Comparison of ENCODE assay signal across 8 mouse cellular contexts in genomic region chr1:56972950-56973592, GRCm38 (mm10). TPM values are rescaled to one million over a fixed set of nuclear protein-coding genes. Genes with fewer than 3 reads are reported as not detected.
DNase-seq lines count a peak whose midpoint lies in the region; ATAC-seq and TF ChIP-seq lines count a peak whose summit lies in the region.

No protein-coding gene starts in this region.

- in situ Hi-C loops in ES-E14 (cut with MboI; ENCODE audit: low sequenced_read_pairs in 2 of 2, unreplicated experiment in 2 of 2) = no loop called here

- WGBS in cerebellum, adult 2 months = under 1% methylated on average over 47 of the region's 47 CpGs
- under 1% methylated on average over 46 of the region's 47 CpGs for WGBS in hindbrain, embryonic 11.5 days
- under 1% methylated on average over 45 of the region's 47 CpGs for WGBS in lung, postnatal 0 days

- no peaks in the 10 kb centered on the region for H3K9me3 ChIP-seq in ES-E14 (ENCODE audit: control insufficient read depth, insufficient read depth, low read depth, low read length)
- H3K9me3 ChIP-seq in hindbrain, embryonic 11.5 days (ENCODE audit: control insufficient read depth, low read length) = no peaks in the 10 kb centered on the region
- no peaks in the 10 kb centered on the region for H3K9me3 ChIP-seq in lung, postnatal 0 days (ENCODE audit: low read length)

- peak overlapping the region; percentile 65 to 81 for H3K4me3 ChIP-seq in ES-E14 (ENCODE audit: insufficient read depth in 1 of 2, low read depth in 1 of 2, low read length in 2 of 2, poor library complexity in 1 of 2, severe bottlenecking in 1 of 2)
- peak overlapping the region; percentile 84 for H3K4me3 ChIP-seq in cerebellum, adult 2 months (replicated peaks; ENCODE audit: insufficient read depth, low read depth, low read length)
- peak overlapping the region; percentile 77 for H3K4me3 ChIP-seq in hindbrain, embryonic 11.5 days (ENCODE audit: low read depth, low read length)
- peak overlapping the region; percentile 71 for H3K4me3 ChIP-seq in lung, postnatal 0 days (ENCODE audit: low read depth, low read length)

- no peak for TF ChIP-seq EP300 in lung, postnatal 0 days (IDR thresholded peaks at IDR 0.05)

- H3K27me3 ChIP-seq in cerebellum, adult 2 months (ENCODE audit: control insufficient read depth, insufficient read depth, low read length) = peaks cover 7% of the 10 kb centered on the region; the same call in 1 of the 2 replicates
- peaks cover 44% of the 10 kb centered on the region for H3K27me3 ChIP-seq in hindbrain, embryonic 11.5 days (ENCODE audit: control insufficient read depth, insufficient read depth, low read length)
- peaks cover 62% of the 10 kb centered on the region for H3K27me3 ChIP-seq in lung, postnatal 0 days (replicated peaks; ENCODE audit: insufficient read depth, low read length)

- DNase-seq in ES-E14 (ENCODE audit: low read depth, low spot score) = peak; percentile 86
- DNase-seq in cerebellum, adult 2 months = peak; percentile 92 to 97
- DNase-seq in frontal cortex, adult 2 months (ENCODE audit: extremely low spot score in 1 of 2, low spot score in 1 of 2) = peak; percentile 75 to 94
- DNase-seq in hindbrain, embryonic 11.5 days (ENCODE audit: low spot score) = peak; percentile 96
- peak; percentile 97 for DNase-seq in layer of hippocampus, postnatal 10 days (ENCODE audit: low spot score in 2 of 2)
- peak; percentile 94 for DNase-seq in lung, postnatal 0 days (ENCODE audit: low spot score)
- peak; percentile 92 for DNase-seq in ovary, postnatal 14 days (ENCODE audit: low spot score)
- peak; percentile 75 to 76 for DNase-seq in thymus, postnatal 10 days (ENCODE audit: low spot score in 2 of 2)

- peak overlapping the region; percentile 63 for H3K9ac ChIP-seq in ES-E14 (ENCODE audit: insufficient read depth, low read depth, low read length, poor library complexity, severe bottlenecking)
- peak overlapping the region; percentile 73 for H3K9ac ChIP-seq in hindbrain, embryonic 11.5 days (ENCODE audit: low read depth, low read length)
- peak overlapping the region; percentile 63 for H3K9ac ChIP-seq in lung, postnatal 0 days (replicated peaks; ENCODE audit: low read depth)

- no peaks in the 10 kb centered on the region for H3K36me3 ChIP-seq in ES-E14 (ENCODE audit: control insufficient read depth, insufficient read depth, low read length, poor library complexity, severe bottlenecking)
- no peaks in the 10 kb centered on the region for H3K36me3 ChIP-seq in hindbrain, embryonic 11.5 days (ENCODE audit: control insufficient read depth, insufficient read depth, low read length)
- H3K36me3 ChIP-seq in lung, postnatal 0 days (ENCODE audit: insufficient read depth, low read length) = no peaks in the 10 kb centered on the region

- H3K27ac ChIP-seq in ES-E14 (ENCODE audit: insufficient read depth, low read depth, low read length, poor library complexity, severe bottlenecking) = no peak overlapping the region
- H3K27ac ChIP-seq in cerebellum, adult 2 months (ENCODE audit: insufficient read depth, low read length) = no peak overlapping the region
- H3K27ac ChIP-seq in hindbrain, embryonic 11.5 days (ENCODE audit: low read depth, low read length) = peak overlapping the region; percentile 73
- peak overlapping the region; percentile 69 for H3K27ac ChIP-seq in lung, postnatal 0 days (ENCODE audit: low read length)

- no peak for TF ChIP-seq CTCF in cerebellum, adult 2 months (IDR thresholded peaks at IDR 0.05; ENCODE audit: borderline replicate concordance, insufficient read depth, low read depth, low read length)
- peak; percentile 25; the same call in 1 of the 2 replicates for TF ChIP-seq CTCF in lung, postnatal 0 days (IDR thresholded peaks at IDR 0.05)

- H3K4me1 ChIP-seq in ES-E14 (ENCODE audit: control insufficient read depth in 2 of 2, insufficient read depth in 2 of 2, low read length in 2 of 2, poor library complexity in 1 of 2) = no peaks in the 10 kb centered on the region; a peak in 1 of 4 replicates
- H3K4me1 ChIP-seq in cerebellum, adult 2 months (ENCODE audit: control insufficient read depth, insufficient read depth, low read length) = peaks cover 7% of the 10 kb centered on the region; the same call in 1 of the 2 replicates
- H3K4me1 ChIP-seq in hindbrain, embryonic 11.5 days (replicated peaks; ENCODE audit: control insufficient read depth, insufficient read depth, low read length) = peaks cover 10% of the 10 kb centered on the region; the same call in 1 of the 2 replicates
- peaks cover 10% of the 10 kb centered on the region for H3K4me1 ChIP-seq in lung, postnatal 0 days (ENCODE audit: insufficient read depth, low read depth, low read length)

- peak overlapping the region; percentile 94 for H3K4me2 ChIP-seq in hindbrain, embryonic 11.5 days (replicated peaks; ENCODE audit: low read depth, low read length)
- H3K4me2 ChIP-seq in lung, postnatal 0 days (replicated peaks; ENCODE audit: low read depth, low read length) = peak overlapping the region; percentile 99

- no peak for TF ChIP-seq POLR2A in cerebellum, adult 2 months (IDR thresholded peaks at IDR 0.05; ENCODE audit: borderline replicate concordance, insufficient read depth, low read length)

- ATAC-seq in hindbrain, embryonic 11.5 days (ENCODE audit: low FRiP score) = peak; percentile 70
- peak; percentile 84 for ATAC-seq in lung, postnatal 0 days

TF ChIP-seq in ES-E14, 5 proteins besides CTCF, POLR2A, EP300 and RAD21:
- TF ChIP-seq ZNF384 (IDR thresholded peaks at IDR 0.05; ENCODE audit: low read depth, low read length) (peak; percentile 98), HCFC1 (IDR thresholded peaks at IDR 0.05; ENCODE audit: borderline replicate concordance, insufficient read depth, low read length) (peak; percentile 44; the same call in 1 of the 2 replicates), ZC3H11A (IDR thresholded peaks at IDR 0.05; ENCODE audit: borderline replicate concordance, low read depth, low read length) (no peak), MAFK (IDR thresholded peaks at IDR 0.05; ENCODE audit: insufficient read depth, low read depth, low read length) (no peak)

RNA-seq across cellular contexts. Expression of gene Satb2, which starts 5.4 kb away (rescaled TPM):
- total RNA-seq in ES-E14 (2012; rRNA removed) = 1.1 and 2.8 TPM in 2 replicates
- 0.29 and 0.40 TPM in 2 replicates for polyA plus RNA-seq in cerebellum, adult 2 months (2012; rRNA removed)
- polyA plus RNA-seq in frontal cortex, adult 2 months (2012; rRNA removed) = 14.6 and 16.3 TPM in 2 replicates
- polyA plus RNA-seq in hindbrain, embryonic 11.5 days (2014; fragmentation: Nextera tagmentation; extraction: Ambion mirVana) = 1.9 and 2.0 TPM in 2 replicates
- total RNA-seq in layer of hippocampus, postnatal 10 days (2021) = 10 to 100 TPM; 19.0 to 19.7 TPM
- 0.17 TPM in 2 replicates for polyA plus RNA-seq in lung, postnatal 0 days (2015; fragmentation: Nextera tagmentation; extraction: Ambion mirVana)

Comparison
In these comparisons a context has a peak if more than half of its experiments do, and no peak if none do; other contexts are left out.
1. H3K27ac ChIP-seq: peak in hindbrain, embryonic 11.5 days (single experiment) and lung, postnatal 0 days (single experiment); none in ES-E14 (single experiment) and cerebellum, adult 2 months (single experiment).
2. Peak in every context shown above with its lines, with median percentiles within 50 percentile points of each other: DNase-seq, H3K4me3 ChIP-seq and H3K9ac ChIP-seq.